Mouse (Mus musculus): ENCODE results near the gene Serpina1c. TPM values are rescaled to one million over a fixed set of nuclear protein-coding genes. Genes with fewer than 3 reads are reported as not detected.
"Not testable (repeated sequence)": the region's sequence is repeated elsewhere in the genome, so short reads cannot be mapped to it uniquely, and the experiment has no call there.

The Serpina1c gene
- polyA plus RNA-seq, 1 experiment from 2014 or later = 0.20 TPM

GRCm38 (mm10) chr12:103860976-103861375 is 43.7 kb downstream of the Serpina1c start:
- Histone ChIP-seq H3K27ac (no peak overlapping the region), H3K4me1 (replicated peaks; ENCODE audit: insufficient read depth, low read length) (no peaks in the 10 kb centered on the region), H3K9ac (ENCODE audit: low read depth, low read length) (no peak overlapping the region), H3K36me3 (ENCODE audit: insufficient read depth, low read length) (no peaks in the 10 kb centered on the region), H3K4me2 (ENCODE audit: low read length) (no peak overlapping the region), H3K27me3 (ENCODE audit: insufficient read depth, low read length) (no peaks in the 10 kb centered on the region), H3K4me3 (replicated peaks; ENCODE audit: low read depth, low read length) (no peak overlapping the region), H3K9me3 (replicated peaks; ENCODE audit: low read length) (no peaks in the 10 kb centered on the region)
- DNase-seq (ENCODE audit: low spot score) = no peak
- no peak for TF ChIP-seq CTCF (IDR thresholded peaks at IDR 0.05; ENCODE audit: low read depth)
- ATAC-seq (replicated peaks; ENCODE audit: low FRiP score, low read depth) = no peak
- 74% methylated on average over 3 of the region's 3 CpGs for WGBS

GRCm38 (mm10) chr12:103860571-103860970 is 44.1 kb downstream of the Serpina1c start:
- H3K9ac ChIP-seq (ENCODE audit: low read depth, low read length) = not testable (repeated sequence)

GRCm38 (mm10) chr12:103859584-103859983 is 45.1 kb downstream of the Serpina1c start:
- H3K4me1 ChIP-seq (replicated peaks; ENCODE audit: insufficient read depth, low read length); H3K27ac ChIP-seq; DNase-seq (ENCODE audit: low spot score); ATAC-seq (replicated peaks; ENCODE audit: low FRiP score, low read depth); H3K27me3 ChIP-seq (ENCODE audit: insufficient read depth, low read length); H3K9me3 ChIP-seq (replicated peaks; ENCODE audit: low read length); H3K9ac ChIP-seq (ENCODE audit: low read depth, low read length); H3K36me3 ChIP-seq (ENCODE audit: insufficient read depth, low read length); H3K4me3 ChIP-seq (replicated peaks; ENCODE audit: low read depth, low read length); H3K4me2 ChIP-seq (ENCODE audit: low read length): not testable (repeated sequence)
- 76% methylated on average over 3 of the region's 3 CpGs for WGBS

More at GRCm38 (mm10) chr12:103860571-103860970, 44.1 kb downstream of the Serpina1c start:
- H3K4me2 ChIP-seq (ENCODE audit: low read length); H3K4me1 ChIP-seq (replicated peaks; ENCODE audit: insufficient read depth, low read length); ATAC-seq (replicated peaks; ENCODE audit: low FRiP score, low read depth); DNase-seq (ENCODE audit: low spot score); H3K27me3 ChIP-seq (ENCODE audit: insufficient read depth, low read length); H3K4me3 ChIP-seq (replicated peaks; ENCODE audit: low read depth, low read length); H3K9me3 ChIP-seq (replicated peaks; ENCODE audit: low read length); H3K36me3 ChIP-seq (ENCODE audit: insufficient read depth, low read length); H3K27ac ChIP-seq: not testable (repeated sequence)
- WGBS = 70% methylated on average over 3 of the region's 4 CpGs

GRCm38 (mm10) chr12:103853032-103853431 is 51.7 kb downstream of the Serpina1c start:
- not testable (repeated sequence) for H3K4me2 ChIP-seq (ENCODE audit: low read length); H3K27ac ChIP-seq; H3K4me1 ChIP-seq (replicated peaks; ENCODE audit: insufficient read depth, low read length); H3K27me3 ChIP-seq (ENCODE audit: insufficient read depth, low read length); H3K9me3 ChIP-seq (replicated peaks; ENCODE audit: low read length); H3K4me3 ChIP-seq (replicated peaks; ENCODE audit: low read depth, low read length); H3K9ac ChIP-seq (ENCODE audit: low read depth, low read length); DNase-seq (ENCODE audit: low spot score); H3K36me3 ChIP-seq (ENCODE audit: insufficient read depth, low read length); ATAC-seq (replicated peaks; ENCODE audit: low FRiP score, low read depth)
- WGBS = 87% methylated on average over 2 of the region's 2 CpGs

Other genes with a start within 250 kb of the Serpina1c start
- 355 and 410 TPM in 2 replicates for gene Serpina6, start 247.7 kb downstream of the Serpina1c start, polyA plus RNA-seq (2015; fragmentation: Nextera tagmentation; extraction: Ambion mirVana)
- 0.22 TPM in 1 of 2 replicates, not detected in the other for gene Serpina16, start 228.7 kb downstream of the Serpina1c start, polyA plus RNA-seq (2015; fragmentation: Nextera tagmentation; extraction: Ambion mirVana)
- 1.5 and 1.8 TPM in 2 replicates for gene Serpina1f, start 209.4 kb downstream of the Serpina1c start, polyA plus RNA-seq (2015; fragmentation: Nextera tagmentation; extraction: Ambion mirVana)
- 1.4 and 1.5 TPM in 2 replicates for gene Serpina1d, start 131.3 kb downstream of the Serpina1c start, polyA plus RNA-seq (2015; fragmentation: Nextera tagmentation; extraction: Ambion mirVana)
- gene Serpina1b, start 74.5 kb downstream of the Serpina1c start, polyA plus RNA-seq (2015; fragmentation: Nextera tagmentation; extraction: Ambion mirVana) = 8.7 and 9.2 TPM in 2 replicates
- 26.1 and 28.1 TPM in 2 replicates for gene Serpina1a, start 41.3 kb downstream of the Serpina1c start, polyA plus RNA-seq (2015; fragmentation: Nextera tagmentation; extraction: Ambion mirVana)
- gene Serpina1e, start 54.1 kb upstream of the Serpina1c start, polyA plus RNA-seq (2015; fragmentation: Nextera tagmentation; extraction: Ambion mirVana) = 1.0 and 1.1 TPM in 2 replicates
- not detected in 2 replicates for gene Serpina11, start 85.1 kb upstream of the Serpina1c start, polyA plus RNA-seq (2015; fragmentation: Nextera tagmentation; extraction: Ambion mirVana)
- 0.04 TPM in 1 of 2 replicates, not detected in the other for gene Serpina9, start 108.9 kb upstream of the Serpina1c start, polyA plus RNA-seq (2015; fragmentation: Nextera tagmentation; extraction: Ambion mirVana)
- not detected in 2 replicates for gene Serpina12, start 139.6 kb upstream of the Serpina1c start, polyA plus RNA-seq (2015; fragmentation: Nextera tagmentation; extraction: Ambion mirVana)
- gene Serpina5, start 196.2 kb upstream of the Serpina1c start, polyA plus RNA-seq (2015; fragmentation: Nextera tagmentation; extraction: Ambion mirVana) = not detected in 2 replicates
- not detected in 2 replicates for gene Serpina3a, start 207.8 kb upstream of the Serpina1c start, polyA plus RNA-seq (2015; fragmentation: Nextera tagmentation; extraction: Ambion mirVana)
- not detected in 2 replicates for gene Serpina3b, start 223.1 kb upstream of the Serpina1c start, polyA plus RNA-seq (2015; fragmentation: Nextera tagmentation; extraction: Ambion mirVana)
- gene Serpina3c, start 249.0 kb upstream of the Serpina1c start, polyA plus RNA-seq (2015; fragmentation: Nextera tagmentation; extraction: Ambion mirVana) = 0.08 TPM in 1 of 2 replicates, not detected in the other